Mouse (Mus musculus) urinary bladder, postnatal 25 days (tissue): ENCODE results near the gene Npas3.

ENCODE experiments used
- DNase-seq: peaks from one replicate; pipeline ENCODE4 v3.0.0; 2022; ENCODE audit warnings: low spot score

Npas3 gene

DNA sequence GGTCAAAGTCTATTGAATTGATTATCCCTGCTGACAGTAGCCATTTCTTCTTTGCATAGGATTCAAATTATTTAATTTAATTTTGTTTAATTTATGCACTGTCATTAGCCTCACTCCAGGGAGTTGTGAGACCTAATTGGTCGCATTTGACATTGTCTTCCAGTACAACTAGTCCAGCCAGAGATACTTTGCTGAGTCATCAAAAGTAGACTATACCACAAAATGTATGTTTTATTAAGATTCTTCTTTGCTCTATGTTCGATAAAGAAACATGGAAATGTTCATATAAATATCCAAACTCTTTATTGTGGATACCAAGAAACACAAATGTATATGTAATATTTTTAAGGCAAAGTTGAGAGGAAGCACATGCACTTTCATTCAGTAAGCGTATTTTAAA is 446.8 kb downstream of the Npas3 start:
- no peak for DNase-seq

DNA sequence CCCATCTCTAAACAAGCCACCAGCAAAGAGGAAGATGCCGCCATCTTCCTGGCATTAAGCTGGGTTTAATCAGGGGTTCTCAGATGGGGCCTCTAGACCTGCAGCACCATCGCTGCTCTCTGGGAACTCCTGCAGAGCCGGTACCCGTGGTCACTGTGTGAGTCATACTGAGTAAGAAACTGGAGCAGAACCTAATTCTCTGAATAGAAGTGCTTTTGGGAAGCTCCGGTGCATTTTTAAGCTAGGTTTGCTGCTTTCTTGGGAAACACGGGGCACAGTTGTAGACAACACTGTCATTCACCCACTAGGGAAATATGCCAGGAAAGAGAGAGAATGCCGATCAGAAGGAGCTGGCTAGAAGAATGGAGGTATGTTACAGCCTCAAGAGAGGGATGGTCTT is 449.2 kb downstream of the Npas3 start:
- DNase-seq = no peak

DNA sequence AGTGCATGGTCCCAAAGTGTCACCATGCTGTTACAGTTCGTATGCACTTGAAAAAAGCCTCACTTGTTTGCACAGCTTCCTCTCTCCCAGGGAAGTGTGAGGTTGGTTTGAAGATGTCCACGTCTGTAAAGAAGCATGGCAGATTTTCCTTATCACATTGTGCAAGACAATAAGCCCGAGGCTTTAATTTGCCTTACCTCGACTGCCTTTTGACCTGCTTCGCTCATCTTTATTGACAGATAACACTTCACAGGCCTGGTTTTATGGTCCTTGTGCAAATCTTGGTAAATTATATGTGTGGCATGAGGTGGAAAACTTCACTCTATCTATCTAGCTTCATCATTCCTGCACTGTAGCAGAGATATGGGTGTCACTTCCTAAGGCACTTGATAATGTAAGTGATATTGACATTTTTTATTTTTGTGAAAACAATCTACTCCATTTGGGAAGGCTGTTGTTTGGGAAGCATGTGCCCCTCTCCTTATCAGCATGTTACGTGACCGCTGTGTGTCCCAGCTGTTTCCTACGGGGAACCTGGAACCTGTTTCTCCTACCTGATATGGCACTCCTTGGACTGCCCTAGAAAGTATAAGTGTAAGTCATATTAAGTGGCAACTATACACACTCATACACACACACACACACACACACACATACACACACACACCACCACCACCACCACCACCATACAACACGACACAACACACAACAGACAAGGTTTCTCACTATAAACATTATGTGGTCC is 450.2 kb downstream of the Npas3 start:
- no peak for DNase-seq

DNA sequence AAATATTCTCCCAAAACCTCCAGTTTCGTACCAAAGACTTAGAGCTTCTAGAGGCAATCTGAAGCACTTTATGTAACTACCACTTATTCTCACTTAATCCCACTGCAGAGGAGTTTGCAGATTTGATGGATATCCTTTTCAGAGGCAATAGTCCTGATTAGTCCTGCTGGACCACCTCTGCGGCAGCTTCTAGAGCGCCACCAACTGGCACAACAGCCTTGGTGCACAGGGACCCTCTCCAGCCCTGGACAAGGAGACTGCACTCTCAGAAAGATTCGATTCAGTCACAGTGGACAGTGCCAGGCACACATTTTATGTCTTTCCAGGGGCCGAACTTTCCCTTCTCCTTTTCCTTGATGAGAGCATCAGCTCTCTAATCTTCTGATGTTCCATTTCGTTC is 471.4 kb downstream of the Npas3 start:
- no peak for DNase-seq

GRCm38 (mm10) chr12:53722156-53722555 is 473.7 kb downstream of the Npas3 start:
- DNase-seq = no peak

GRCm38 (mm10) chr12:53722718-53723698 is 474.5 kb downstream of the Npas3 start:
- no peak for DNase-seq

GRCm38 (mm10) chr12:53729275-53729674 is 480.8 kb downstream of the Npas3 start:
- DNase-seq = no peak

- no peak for DNase-seq
Measured at GRCm38 (mm10) chr12:53738549-53739292, 490.2 kb downstream of the Npas3 start.

- DNase-seq = no peak
Measured at GRCm38 (mm10) chr12:53746653-53747052, 498.2 kb downstream of the Npas3 start.

- no peak for DNase-seq
Measured at GRCm38 (mm10) chr12:53749375-53749774, 500.9 kb downstream of the Npas3 start.

DNA sequence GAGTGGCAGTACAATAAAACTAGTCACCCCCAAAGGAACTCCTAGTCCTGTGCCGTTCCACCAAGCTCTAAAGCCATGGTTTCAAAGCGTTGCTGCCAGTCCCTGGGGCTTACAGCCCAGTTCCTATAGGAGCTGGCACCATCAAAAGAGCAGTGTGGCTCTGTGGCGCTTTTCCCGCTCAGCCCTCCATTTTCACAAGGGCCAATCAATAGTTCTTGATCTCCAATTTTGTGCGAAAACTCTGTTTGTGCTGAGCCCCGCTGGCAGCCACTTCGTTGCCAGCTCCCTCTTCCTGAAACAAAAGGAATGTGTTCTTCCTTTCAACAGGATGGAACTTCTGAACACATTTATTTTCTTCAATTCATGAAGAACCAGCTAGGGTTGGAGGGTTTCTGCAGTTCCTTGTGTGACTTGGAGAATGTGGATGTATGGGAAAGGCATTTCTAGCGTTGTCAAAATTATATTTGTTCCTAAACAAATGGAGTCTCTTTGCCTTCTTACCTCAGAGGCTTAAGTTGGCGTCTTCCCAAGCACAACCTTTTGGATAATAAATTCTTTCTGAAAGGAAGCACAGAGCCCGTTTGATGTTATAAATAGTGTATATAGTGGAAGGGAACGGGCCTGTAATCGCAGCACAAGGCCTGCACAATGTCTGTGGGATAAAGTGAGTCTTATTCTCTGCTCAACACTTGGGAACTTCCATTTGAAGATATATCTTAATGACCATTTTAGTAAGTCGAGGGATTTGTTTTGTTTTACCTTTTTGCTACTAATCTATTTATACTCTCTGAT is 504.0 kb downstream of the Npas3 start:
- DNase-seq = no peak

DNA sequence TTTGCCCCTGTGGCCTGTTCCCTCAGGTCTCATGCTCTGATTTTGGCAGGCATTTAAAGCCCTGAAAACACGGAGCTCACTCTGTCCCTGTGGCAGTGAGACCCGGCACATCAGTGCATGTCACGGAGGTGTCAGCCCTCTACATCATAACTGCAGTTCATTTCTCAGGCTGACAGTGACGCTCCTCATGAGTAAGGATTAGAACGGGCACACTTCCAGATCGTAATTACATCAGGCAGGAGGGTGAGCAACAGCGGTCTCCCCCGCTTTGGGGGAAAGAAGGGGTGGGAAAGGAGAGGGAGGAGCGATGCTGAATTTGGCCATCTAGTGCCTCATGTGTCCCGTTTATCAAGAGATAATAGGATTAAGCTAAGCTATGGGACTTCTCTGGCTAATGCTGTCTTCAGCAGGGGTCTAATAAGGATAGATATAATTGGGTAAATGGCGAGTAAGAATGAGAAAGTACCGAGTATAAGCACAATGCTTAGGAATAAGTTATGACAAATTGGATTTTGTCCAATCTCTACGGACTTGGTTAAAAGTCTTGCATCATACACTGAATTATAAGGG is 505.0 kb downstream of the Npas3 start:
- DNase-seq = no peak

DNA sequence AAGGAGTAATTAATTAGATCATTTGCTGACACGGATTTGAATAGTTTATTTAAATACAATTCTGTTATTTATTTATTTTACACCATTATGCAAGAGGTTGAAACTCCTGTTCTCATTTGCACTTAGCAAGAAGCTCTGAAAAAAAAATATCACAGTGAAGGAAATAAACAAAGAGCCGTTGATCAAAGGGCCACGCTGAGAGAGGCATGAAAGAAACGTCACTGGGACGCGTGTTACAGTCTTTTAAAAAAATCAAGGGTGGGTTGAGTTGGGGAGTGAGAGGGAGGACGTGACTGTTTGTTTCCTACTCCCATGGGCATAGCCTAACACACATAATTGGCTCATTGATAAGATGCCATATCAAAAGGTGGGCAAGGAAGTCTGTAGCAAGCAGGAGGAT is 505.8 kb downstream of the Npas3 start:
- no peak for DNase-seq

DNA sequence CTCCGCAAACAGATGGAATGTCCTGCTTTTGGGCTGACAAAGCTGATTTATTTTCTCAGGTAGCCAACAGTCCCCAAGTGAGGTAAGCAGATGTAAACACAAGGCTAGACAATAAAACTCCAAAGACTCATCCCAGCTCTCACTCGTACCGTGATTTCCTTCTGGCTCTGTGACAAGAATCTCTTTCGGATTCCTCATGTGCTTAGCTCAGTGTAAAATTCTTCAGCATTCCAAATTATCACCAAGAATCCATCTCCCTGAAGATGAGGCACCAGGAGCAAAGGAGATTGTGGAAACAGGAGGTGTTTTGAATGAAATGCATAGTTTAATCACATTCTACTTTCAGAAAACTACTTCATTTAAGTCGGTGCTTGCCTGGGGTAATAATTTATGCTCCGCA is 509.2 kb downstream of the Npas3 start:
- DNase-seq = no peak

DNA sequence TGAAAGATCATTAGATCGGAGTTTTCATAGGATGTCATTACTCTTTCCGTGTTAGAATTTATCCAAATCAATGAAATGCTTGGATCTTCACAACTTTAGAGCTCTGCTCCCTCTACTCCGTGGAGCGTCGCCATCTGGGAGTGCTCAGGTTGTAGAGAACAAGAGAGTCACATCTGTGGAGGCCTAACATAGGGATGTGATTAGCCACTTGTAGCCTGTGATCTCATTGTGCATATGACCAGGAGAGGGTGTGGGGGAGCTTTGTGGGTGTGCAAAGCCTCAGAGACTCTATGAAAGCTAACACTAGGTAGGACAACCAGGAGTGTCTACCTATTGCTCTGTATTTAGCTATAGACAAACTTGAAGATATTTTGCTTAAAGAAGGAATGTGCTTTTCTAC is 509.9 kb downstream of the Npas3 start:
- DNase-seq = no peak

DNA sequence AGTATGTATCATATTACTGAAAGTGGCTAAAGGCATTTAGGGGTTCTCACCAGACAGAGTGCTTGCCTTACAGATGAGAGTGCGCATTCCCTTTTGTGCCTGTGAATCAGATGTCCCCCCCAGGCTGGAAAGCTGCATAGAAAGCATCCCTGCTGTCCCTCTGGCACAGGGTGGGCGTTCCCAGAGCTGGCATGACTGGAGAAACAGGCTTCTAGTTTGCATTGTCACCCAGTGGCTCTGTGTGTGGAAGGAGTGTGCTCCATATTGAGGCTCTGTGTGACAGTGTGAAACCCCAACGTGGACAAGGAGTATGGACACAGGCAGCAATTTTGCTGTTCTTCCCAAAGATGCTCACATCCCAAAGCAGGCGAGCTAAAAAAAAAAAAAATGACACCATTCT is 515.7 kb downstream of the Npas3 start:
- DNase-seq = no peak

DNA sequence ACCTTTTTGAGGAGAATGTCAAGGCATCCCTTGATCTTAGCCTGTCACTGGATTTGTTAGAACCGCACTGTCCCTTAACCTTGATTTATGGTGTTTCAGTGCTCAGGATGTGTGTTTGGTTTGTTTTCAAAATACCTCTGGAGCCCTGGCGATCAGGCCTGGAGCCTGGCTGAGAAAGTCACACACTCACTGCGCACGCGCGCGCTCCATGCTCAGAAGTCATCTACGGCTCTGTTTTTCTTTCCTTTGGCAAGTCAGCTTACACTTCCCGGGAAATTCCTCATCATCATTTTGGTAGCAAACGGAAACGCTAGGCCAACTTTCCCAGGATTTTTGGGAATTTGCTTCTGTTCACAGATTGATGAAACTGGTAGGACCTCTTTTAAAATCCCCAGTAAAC is 519.9 kb downstream of the Npas3 start:
- no peak for DNase-seq

DNA sequence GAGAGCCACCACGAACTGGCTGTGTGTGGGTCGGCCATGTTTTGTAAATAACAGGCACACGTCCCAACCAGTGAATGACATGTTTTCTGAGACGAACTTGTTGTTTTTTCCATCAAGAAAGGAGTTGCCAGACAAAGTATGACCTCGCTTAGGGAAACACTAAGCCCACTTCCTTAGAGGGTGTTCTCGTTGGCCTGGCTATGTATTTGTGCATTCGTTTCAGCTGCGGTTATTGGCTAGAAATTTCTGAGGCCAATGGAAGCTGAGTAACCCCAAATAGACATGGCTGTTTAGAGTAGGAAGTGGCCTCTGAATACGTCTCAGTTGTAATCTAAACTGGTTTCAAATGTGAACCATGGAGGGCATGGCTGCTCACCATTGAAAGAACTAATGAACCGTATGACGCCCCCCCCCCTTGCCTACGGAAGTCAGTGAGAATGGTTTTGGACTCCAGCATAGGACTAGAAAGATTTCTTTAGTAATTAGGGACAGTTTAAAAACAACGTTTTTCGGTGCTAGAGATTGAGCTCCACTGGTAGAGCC is 523.0 kb downstream of the Npas3 start:
- no peak for DNase-seq

GRCm38 (mm10) chr12:53781850-53782552 is 533.5 kb downstream of the Npas3 start:
- DNase-seq = no peak

DNA sequence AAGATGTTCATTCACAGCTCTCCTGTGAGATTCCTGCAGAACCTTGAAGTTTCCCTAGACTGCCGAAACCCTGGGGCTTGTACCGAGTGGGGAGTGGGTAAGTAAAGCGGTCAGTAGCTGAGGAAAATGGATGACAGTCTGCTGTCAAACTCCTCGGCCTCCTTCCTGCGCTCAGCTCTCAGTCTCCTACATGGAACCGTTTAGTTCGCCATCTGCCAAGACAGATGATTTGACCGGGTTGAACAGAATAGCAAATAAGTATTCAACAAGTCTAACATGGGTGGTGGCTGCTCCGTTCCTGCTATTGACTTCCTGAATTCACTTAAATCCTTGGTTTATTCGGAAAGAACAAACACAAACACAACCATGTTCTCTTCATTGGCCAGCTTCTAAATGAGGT is 541.0 kb downstream of the Npas3 start:
- DNase-seq = no peak
